Mouse (Mus musculus): ENCODE data around the gene Lrguk. TPM values are rescaled to one million over a fixed set of nuclear protein-coding genes. Genes with fewer than 3 reads are reported as not detected.

The Lrguk gene
- total and polyA plus RNA-seq, 2 experiments from 2014 or later = 0.19 TPM; not detected in 1

DNA sequence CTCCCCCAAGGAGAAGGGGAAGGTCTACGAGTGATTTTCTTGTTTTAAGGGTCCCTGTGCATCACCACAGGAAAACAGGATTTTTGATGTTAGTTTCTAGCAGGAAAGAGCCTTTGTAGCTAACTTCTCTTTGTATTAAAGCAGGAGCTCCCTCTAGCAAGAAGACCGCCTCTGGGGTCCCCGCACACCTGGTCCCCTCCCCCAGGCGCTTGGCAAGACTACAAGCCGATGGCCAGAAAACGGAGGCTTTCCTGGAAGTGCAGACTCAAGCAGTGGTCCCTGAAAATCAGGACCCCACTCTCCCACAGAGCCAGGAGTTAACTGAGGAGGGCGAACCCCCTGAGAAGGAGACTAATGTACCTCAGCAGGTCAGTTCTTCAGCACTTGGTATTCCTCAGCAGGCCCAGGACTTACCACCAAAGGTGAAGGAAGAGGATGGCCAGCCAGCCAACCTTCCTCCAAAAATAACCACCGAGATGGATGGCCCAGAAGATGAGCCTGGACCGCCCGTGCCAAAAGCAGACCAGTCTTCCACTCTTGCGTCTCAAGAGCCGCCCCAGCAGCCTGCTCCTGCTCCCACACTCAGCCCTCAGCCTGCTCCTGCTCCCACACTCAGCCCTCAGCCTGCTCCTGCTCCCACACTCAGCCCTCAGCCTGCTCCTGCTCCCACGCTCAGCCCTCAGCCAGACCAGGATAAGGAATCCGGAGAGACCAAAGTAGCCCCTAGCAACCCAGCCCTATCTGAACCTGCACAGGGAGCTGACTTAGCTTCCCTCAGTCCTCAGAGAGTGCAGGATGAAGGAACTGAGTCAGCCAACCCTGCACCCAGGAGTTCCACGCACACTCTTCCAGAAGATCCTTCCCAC is 72.5 kb downstream of the Lrguk start:
- Histone ChIP-seq H3K9ac (replicated peaks; ENCODE audit: low read depth, low read length) (no peak overlapping the region), H3K27ac (ENCODE audit: low read depth) (no peak overlapping the region), H3K4me2 (ENCODE audit: low read depth, low read length) (no peak overlapping the region), H3K4me3 (ENCODE audit: low read depth, low read length) (no peak overlapping the region), H3K36me3 (replicated peaks; ENCODE audit: control insufficient read depth, insufficient read depth, low read length) (no peaks in the 10 kb centered on the region), H3K9me3 (replicated peaks; ENCODE audit: control insufficient read depth, low read length) (no peaks in the 10 kb centered on the region), H3K27me3 (ENCODE audit: control insufficient read depth, insufficient read depth, low read length) (no peaks in the 10 kb centered on the region), H3K4me1 (ENCODE audit: control insufficient read depth, insufficient read depth) (no peaks in the 10 kb centered on the region)
- 68% methylated on average over 14 of the region's 15 CpGs for WGBS
- no peak for DNase-seq (ENCODE audit: low spot score)
- TF ChIP-seq CTCF (IDR thresholded peaks at IDR 0.05; ENCODE audit: low read depth) (no peak), EP300 (IDR thresholded peaks at IDR 0.05; ENCODE audit: low read depth) (no peak)
- no peak for ATAC-seq (ENCODE audit: insufficient read depth, low read depth)

DNA sequence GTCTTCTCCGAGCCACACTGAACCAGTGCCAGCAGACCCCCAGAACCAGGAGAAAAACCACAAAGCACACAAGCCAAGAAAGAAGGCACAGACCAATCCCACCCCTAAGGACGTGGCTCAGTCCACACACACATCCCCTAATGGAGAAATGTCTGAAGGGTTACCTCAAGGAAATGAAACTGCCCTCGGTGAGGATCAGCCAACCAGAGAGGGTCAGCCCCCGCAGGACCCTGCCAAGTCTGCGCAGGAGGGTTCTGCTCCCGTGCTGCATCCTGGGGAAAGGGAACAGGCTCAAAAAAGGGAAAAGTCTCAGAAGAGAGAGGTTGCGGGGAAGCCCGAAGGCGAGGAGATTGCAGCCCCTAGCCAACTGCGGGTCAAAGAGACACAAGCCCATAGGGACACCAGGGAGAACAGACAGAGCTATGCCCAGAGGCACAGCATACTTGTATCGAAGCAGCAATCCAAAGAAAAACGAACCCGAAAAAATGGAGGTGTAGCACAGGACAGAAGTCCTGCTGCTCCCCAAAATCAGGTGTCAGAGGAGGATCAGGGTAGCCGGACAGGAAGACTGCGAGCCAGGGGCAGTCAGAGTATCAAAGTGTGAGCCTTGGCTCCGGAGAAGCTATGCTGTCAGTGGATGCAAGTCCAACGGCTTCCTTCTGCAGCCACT is 74.1 kb downstream of the Lrguk start:
- no peaks in the 10 kb centered on the region for H3K27me3 ChIP-seq (ENCODE audit: control insufficient read depth, insufficient read depth, low read length)
- 84% methylated on average over 17 of the region's 17 CpGs for WGBS
- ATAC-seq (ENCODE audit: insufficient read depth, low read depth) = no peak

DNA sequence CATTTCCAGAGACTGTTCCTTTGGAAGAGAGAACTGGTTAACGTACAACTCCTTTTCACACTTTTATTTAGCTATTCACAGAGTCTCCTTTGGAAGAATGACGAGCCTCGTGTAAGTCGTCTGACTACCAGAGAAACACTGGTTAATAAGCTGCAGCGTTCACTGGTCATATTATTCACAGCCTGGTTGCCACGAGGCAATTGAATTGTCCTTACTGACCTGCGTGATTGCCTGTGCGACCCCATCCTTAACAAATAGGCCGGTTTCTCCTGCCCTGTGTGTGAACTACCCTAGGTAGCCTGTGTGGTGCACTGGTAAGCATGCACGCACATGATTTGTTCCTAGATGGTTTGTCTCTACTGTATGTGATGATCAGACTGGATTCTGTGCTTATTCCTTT is 81.3 kb downstream of the Lrguk start:
- Histone ChIP-seq H3K4me3 (ENCODE audit: low read depth, low read length) (no peak overlapping the region), H3K27ac (ENCODE audit: low read depth) (no peak overlapping the region), H3K4me2 (ENCODE audit: low read depth, low read length) (no peak overlapping the region), H3K4me1 (ENCODE audit: control insufficient read depth, insufficient read depth) (no peaks in the 10 kb centered on the region), H3K36me3 (replicated peaks; ENCODE audit: control insufficient read depth, insufficient read depth, low read length) (no peaks in the 10 kb centered on the region), H3K9me3 (replicated peaks; ENCODE audit: control insufficient read depth, low read length) (no peaks in the 10 kb centered on the region), H3K9ac (replicated peaks; ENCODE audit: low read depth, low read length) (no peak overlapping the region), H3K27me3 (ENCODE audit: control insufficient read depth, insufficient read depth, low read length) (no peaks in the 10 kb centered on the region)
- no peak for ATAC-seq (ENCODE audit: insufficient read depth, low read depth)
- 79% methylated on average over 10 of the region's 10 CpGs for WGBS
- DNase-seq (ENCODE audit: low spot score) = no peak
- TF ChIP-seq CTCF (IDR thresholded peaks at IDR 0.05; ENCODE audit: low read depth) = no peak
- TF ChIP-seq EP300 (IDR thresholded peaks at IDR 0.05; ENCODE audit: low read depth) = no peak

More for the DNA sequence above, 74.1 kb downstream of the Lrguk start:
- Histone ChIP-seq H3K27ac (ENCODE audit: low read depth) (no peak overlapping the region), H3K4me2 (ENCODE audit: low read depth, low read length) (no peak overlapping the region), H3K36me3 (replicated peaks; ENCODE audit: control insufficient read depth, insufficient read depth, low read length) (no peaks in the 10 kb centered on the region), H3K9me3 (replicated peaks; ENCODE audit: control insufficient read depth, low read length) (no peaks in the 10 kb centered on the region), H3K4me3 (ENCODE audit: low read depth, low read length) (no peak overlapping the region), H3K4me1 (ENCODE audit: control insufficient read depth, insufficient read depth) (no peaks in the 10 kb centered on the region), H3K9ac (replicated peaks; ENCODE audit: low read depth, low read length) (no peak overlapping the region)
- no peak for TF ChIP-seq CTCF (IDR thresholded peaks at IDR 0.05; ENCODE audit: low read depth)
- no peak for DNase-seq (ENCODE audit: low spot score)

- ATAC-seq (ENCODE audit: insufficient read depth, low read depth) = no peak
- Histone ChIP-seq H3K27me3 (ENCODE audit: control insufficient read depth, insufficient read depth, low read length) (no peaks in the 10 kb centered on the region), H3K4me1 (ENCODE audit: control insufficient read depth, insufficient read depth) (no peaks in the 10 kb centered on the region), H3K9me3 (replicated peaks; ENCODE audit: control insufficient read depth, low read length) (no peaks in the 10 kb centered on the region), H3K4me2 (ENCODE audit: low read depth, low read length) (no peak overlapping the region), H3K9ac (replicated peaks; ENCODE audit: low read depth, low read length) (no peak overlapping the region), H3K36me3 (replicated peaks; ENCODE audit: control insufficient read depth, insufficient read depth, low read length) (no peaks in the 10 kb centered on the region), H3K27ac (ENCODE audit: low read depth) (no peak overlapping the region), H3K4me3 (ENCODE audit: low read depth, low read length) (no peak overlapping the region)
- TF ChIP-seq CTCF (IDR thresholded peaks at IDR 0.05; ENCODE audit: low read depth) (no peak), EP300 (IDR thresholded peaks at IDR 0.05; ENCODE audit: low read depth) (no peak)
- no peak for DNase-seq (ENCODE audit: low spot score)
- WGBS = 71% methylated on average over 6 of the region's 6 CpGs
Observed at GRCm38 (mm10) chr6:34111406-34111805, 82.2 kb downstream of the Lrguk start.

- Histone ChIP-seq H3K9ac (replicated peaks; ENCODE audit: low read depth, low read length) (no peak overlapping the region), H3K27me3 (ENCODE audit: control insufficient read depth, insufficient read depth, low read length) (no peaks in the 10 kb centered on the region), H3K4me3 (ENCODE audit: low read depth, low read length) (no peak overlapping the region), H3K36me3 (replicated peaks; ENCODE audit: control insufficient read depth, insufficient read depth, low read length) (no peaks in the 10 kb centered on the region), H3K4me2 (ENCODE audit: low read depth, low read length) (no peak overlapping the region), H3K4me1 (ENCODE audit: control insufficient read depth, insufficient read depth) (no peaks in the 10 kb centered on the region), H3K27ac (ENCODE audit: low read depth) (no peak overlapping the region), H3K9me3 (replicated peaks; ENCODE audit: control insufficient read depth, low read length) (no peaks in the 10 kb centered on the region)
- WGBS = 85% methylated on average over 7 of the region's 7 CpGs
- ATAC-seq (ENCODE audit: insufficient read depth, low read depth) = no peak
- no peak for DNase-seq (ENCODE audit: low spot score)
- no peak for TF ChIP-seq EP300 (IDR thresholded peaks at IDR 0.05; ENCODE audit: low read depth)
- no peak for TF ChIP-seq CTCF (IDR thresholded peaks at IDR 0.05; ENCODE audit: low read depth)
Observed at GRCm38 (mm10) chr6:34116838-34117478, 87.7 kb downstream of the Lrguk start.
